Mouse (Mus musculus) neural tube, embryonic 12.5 days (tissue): Measurements from ENCODE around the gene Slfn14. TPM values are rescaled to one million over a fixed set of nuclear protein-coding genes. Genes with fewer than 3 reads are reported as not detected.
A peak's percentile ranks its signal among the peaks of the same experiment; 100 is the strongest.

Source experiments
- ATAC-seq: fragments of 200-750 bp; cut with Nextera tagmentation; 2 replicates; pipeline ENCODE4 v1.8.0; 2017; ENCODE audit warnings: low read depth, mild to moderate bottlenecking, moderate TSS enrichment, moderate library complexity; ENCODE audit not compliant: low FRiP score
- H3K27ac ChIP-seq: fragments of 300-500 bp; sonication (generic); 2 replicates; pipeline ENCODE4 v1.5.1; 2016
- H3K27me3 ChIP-seq: fragments of 300-500 bp; sonication (generic); replicated peaks from 2 replicates; pipeline ENCODE4 v1.6.1; 2016; ENCODE audit warnings: mild to moderate bottlenecking
- H3K36me3 ChIP-seq: fragments of 300-500 bp; sonication (generic); 2 replicates; pipeline ENCODE4 v1.6.1; 2016; ENCODE audit warnings: mild to moderate bottlenecking
- H3K4me1 ChIP-seq: fragments of 300-500 bp; sonication (generic); 2 replicates; pipeline ENCODE4 v1.6.1; 2016
- H3K4me2 ChIP-seq: fragments of 300-500 bp; sonication (generic); replicated peaks from 2 replicates; pipeline ENCODE4 v1.6.1; 2016; ENCODE audit warnings: mild to moderate bottlenecking
- H3K4me3 ChIP-seq: fragments of 300-500 bp; sonication (generic); 2 replicates; pipeline ENCODE4 v1.5.1; 2016
- H3K9ac ChIP-seq: fragments of 300-500 bp; sonication (generic); 2 replicates; pipeline ENCODE4 v1.6.1; 2016; ENCODE audit warnings: mild to moderate bottlenecking
- H3K9me3 ChIP-seq: fragments of 300-500 bp; sonication (generic); 2 replicates; pipeline ENCODE4 v1.6.1; 2016; ENCODE audit warnings: mild to moderate bottlenecking
- WGBS: fragments of 180-500 bp; shearing (Covaris S2); methylation state at CpG from one replicate; pipeline ENCODE4 v1.1.7; 2016; 5-methylcytosine and 5-hydroxymethylcytosine counted together
- polyA plus RNA-seq: library from polyadenylated mRNA; unstranded; fragments of >200 nt; fragmentation: Nextera tagmentation; extraction: Ambion mirVana; gene quantifications from 2 replicates; pipeline ENCODE4 v1.2.1, GENCODE M21; 2016

The Slfn14 gene
- polyA plus RNA-seq, 1 experiment from 2014 or later = 0.77 TPM

DNA sequence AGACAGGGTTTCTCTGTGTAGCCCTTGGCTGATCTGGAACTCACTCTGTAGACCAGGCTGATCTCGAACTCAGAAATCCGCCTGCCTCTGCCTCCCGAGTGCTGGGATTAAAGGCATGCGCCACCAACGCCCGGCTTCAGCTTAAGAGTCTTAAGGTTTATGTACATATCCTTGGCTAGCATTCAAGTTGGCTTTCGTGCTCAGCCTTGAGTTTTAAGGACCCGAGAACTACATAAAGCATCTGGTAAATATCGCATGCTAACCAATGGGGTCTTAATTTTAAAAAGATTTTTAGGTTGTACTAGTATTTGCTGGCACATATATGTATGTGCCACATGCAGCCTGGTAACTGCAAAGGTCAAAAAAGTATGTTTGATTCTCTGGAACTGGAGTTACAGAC lies 13.2 kb upstream of the Slfn14 start:
- no peak overlapping the region for H3K9ac ChIP-seq
- 95% methylated on average over 9 of the region's 9 CpGs for WGBS
- no peak overlapping the region for H3K4me2 ChIP-seq
- H3K4me3 ChIP-seq = no peak overlapping the region
- no peaks in the 10 kb centered on the region for H3K27me3 ChIP-seq
- H3K27ac ChIP-seq = no peak overlapping the region
- peaks cover 13% of the 10 kb centered on the region for H3K36me3 ChIP-seq
- peaks cover 28% of the 10 kb centered on the region for H3K4me1 ChIP-seq
- no peak for ATAC-seq
- no peaks in the 10 kb centered on the region for H3K9me3 ChIP-seq

- WGBS = 2% methylated on average over 56 of the region's 56 CpGs
- peak within 1 kb of the TSS; percentile 59 for H3K27ac ChIP-seq
- H3K4me1 ChIP-seq = peaks cover 24% of the 10 kb centered on the region
- H3K27me3 ChIP-seq = no peaks in the 10 kb centered on the region
- no peaks in the 10 kb centered on the region for H3K9me3 ChIP-seq
- H3K4me3 ChIP-seq = peak within 1 kb of the TSS; percentile 76
- ATAC-seq = peak; percentile 89
- peak within 1 kb of the TSS; percentile 79 for H3K9ac ChIP-seq
- H3K36me3 ChIP-seq = peaks cover 13% of the 10 kb centered on the region
- peak within 1 kb of the TSS; percentile 83 for H3K4me2 ChIP-seq
Measured at GRCm38 (mm10) chr11:83298225-83299195, 12.0 kb upstream of the Slfn14 start, which contains the start of gene Ap2b1. Gene Ap2b1, plus strand, starts transcription at chr11:83299024.

DNA sequence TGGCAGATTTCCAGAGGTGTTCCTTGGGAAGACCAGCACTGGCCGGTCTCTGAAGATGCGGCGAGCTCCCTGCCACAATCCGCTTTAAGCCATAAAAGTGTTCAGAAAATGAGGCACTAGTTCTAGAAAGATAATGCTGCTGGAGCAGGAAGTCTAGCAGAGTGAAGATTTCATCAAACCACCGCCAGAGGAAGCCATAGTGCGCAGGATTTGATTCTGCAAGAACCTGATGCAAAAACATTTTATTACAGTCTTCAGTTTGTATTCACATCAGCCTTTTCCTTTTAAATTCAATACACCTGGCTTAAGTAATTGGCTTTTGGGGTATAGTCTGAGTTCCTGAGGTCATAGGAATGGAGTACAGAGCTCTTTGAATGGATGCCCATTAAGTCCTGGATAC lies 11.3 kb upstream of the Slfn14 start:
- peak overlapping the region; percentile 83 for H3K4me2 ChIP-seq
- ATAC-seq = no peak
- no peaks in the 10 kb centered on the region for H3K27me3 ChIP-seq
- no peaks in the 10 kb centered on the region for H3K9me3 ChIP-seq
- peak overlapping the region; percentile 76 for H3K4me3 ChIP-seq
- H3K4me1 ChIP-seq = peaks cover 30% of the 10 kb centered on the region
- H3K27ac ChIP-seq = no peak overlapping the region
- 67% methylated on average over 6 of the region's 6 CpGs for WGBS
- peaks cover 13% of the 10 kb centered on the region for H3K36me3 ChIP-seq
- H3K9ac ChIP-seq = peak overlapping the region; percentile 79

- WGBS = 99% methylated on average over 2 of the region's 2 CpGs
- Histone ChIP-seq H3K9me3 (no peaks in the 10 kb centered on the region), H3K4me2 (no peak overlapping the region; the same call in 1 of the 2 replicates), H3K9ac (no peak overlapping the region), H3K27me3 (no peaks in the 10 kb centered on the region), H3K36me3 (peaks cover 13% of the 10 kb centered on the region), H3K27ac (no peak overlapping the region), H3K4me3 (no peak overlapping the region), H3K4me1 (peaks cover 35% of the 10 kb centered on the region)
- ATAC-seq = no peak
Measured at GRCm38 (mm10) chr11:83294133-83294532, 7.6 kb upstream of the Slfn14 start.

- peaks cover 33% of the 10 kb centered on the region for H3K4me1 ChIP-seq
- ATAC-seq = no peak
- 90% methylated on average over 1 of the region's 1 CpGs for WGBS
Measured at GRCm38 (mm10) chr11:83293182-83293581, 6.7 kb upstream of the Slfn14 start.

GRCm38 (mm10) chr11:83292251-83292587 lies 5.7 kb upstream of the Slfn14 start:
- Histone ChIP-seq H3K27ac (no peak overlapping the region), H3K27me3 (no peaks in the 10 kb centered on the region)

More at GRCm38 (mm10) chr11:83293182-83293581, 6.7 kb upstream of the Slfn14 start:
- Histone ChIP-seq H3K9me3 (no peaks in the 10 kb centered on the region), H3K9ac (peak overlapping the region; percentile 55; the same call in 1 of the 2 replicates), H3K27ac (no peak overlapping the region), H3K27me3 (no peaks in the 10 kb centered on the region), H3K4me3 (peak overlapping the region; percentile 51; the same call in 1 of the 2 replicates), H3K4me2 (peak overlapping the region; percentile 87), H3K36me3 (peaks cover 13% of the 10 kb centered on the region)

GRCm38 (mm10) chr11:83291375-83292250 lies 5.1 kb upstream of the Slfn14 start:
- under 1% methylated on average over 38 of the region's 38 CpGs for WGBS
- Histone ChIP-seq H3K27me3 (no peaks in the 10 kb centered on the region), H3K4me2 (peak overlapping the region; percentile 87), H3K9ac (peak overlapping the region; percentile 55), H3K4me3 (peak overlapping the region; percentile 51), H3K27ac (no peak overlapping the region), H3K36me3 (peaks cover 12% of the 10 kb centered on the region), H3K9me3 (no peaks in the 10 kb centered on the region), H3K4me1 (peaks cover 21% of the 10 kb centered on the region)
- peak; percentile 99 for ATAC-seq

More at GRCm38 (mm10) chr11:83292251-83292587, 5.7 kb upstream of the Slfn14 start:
- Histone ChIP-seq H3K9me3 (no peaks in the 10 kb centered on the region), H3K4me2 (peak overlapping the region; percentile 87), H3K9ac (peak overlapping the region; percentile 55), H3K4me1 (peaks cover 24% of the 10 kb centered on the region), H3K4me3 (peak overlapping the region; percentile 51), H3K36me3 (peaks cover 13% of the 10 kb centered on the region)
- 0 out of 2 replicates have a peak, but pooled peaks have one; percentile 23 for ATAC-seq
- 4% methylated on average over 5 of the region's 5 CpGs for WGBS

DNA sequence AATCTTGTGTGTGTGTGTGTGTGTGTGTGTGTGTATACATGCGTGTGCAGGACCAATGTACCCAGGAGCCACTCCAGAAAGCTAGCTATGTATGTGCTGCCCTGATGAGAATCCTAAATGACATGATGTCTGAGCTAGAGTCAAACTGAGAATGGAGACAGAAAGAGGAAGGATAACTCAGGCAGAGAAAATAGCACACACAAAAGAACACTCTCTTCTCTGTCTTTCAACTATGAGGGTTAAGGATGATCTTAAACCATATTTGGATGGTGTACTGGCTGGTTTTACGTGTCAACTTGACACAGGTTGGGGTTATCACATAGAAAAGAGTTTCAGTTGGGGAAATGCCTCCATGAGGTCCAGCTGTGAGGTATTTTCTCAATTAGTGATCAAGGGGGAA lies 3.1 kb upstream of the Slfn14 start:
- Histone ChIP-seq H3K4me2 (no peak overlapping the region), H3K9me3 (no peaks in the 10 kb centered on the region), H3K36me3 (no peaks in the 10 kb centered on the region; the same call in 1 of the 2 replicates), H3K4me1 (peaks cover 21% of the 10 kb centered on the region), H3K27ac (no peak overlapping the region), H3K4me3 (no peak overlapping the region), H3K9ac (no peak overlapping the region), H3K27me3 (no peaks in the 10 kb centered on the region)
- 92% methylated on average over 2 of the region's 2 CpGs for WGBS
- ATAC-seq = no peak

GRCm38 (mm10) chr11:83289036-83289435 lies 2.5 kb upstream of the Slfn14 start:
- Histone ChIP-seq H3K9me3 (no peaks in the 10 kb centered on the region), H3K4me1 (peaks cover 19% of the 10 kb centered on the region), H3K36me3 (no peaks in the 10 kb centered on the region), H3K27ac (no peak overlapping the region), H3K4me3 (no peak overlapping the region), H3K9ac (no peak overlapping the region), H3K27me3 (no peaks in the 10 kb centered on the region), H3K4me2 (no peak overlapping the region)
- WGBS = 92% methylated on average over 5 of the region's 5 CpGs
- ATAC-seq = no peak

- WGBS = 90% methylated on average over 4 of the region's 4 CpGs
Measured at GRCm38 (mm10) chr11:83285627-83286026, 899 bp downstream of the Slfn14 start.

GRCm38 (mm10) chr11:83282084-83282483 lies 4.4 kb downstream of the Slfn14 start:
- no peaks in the 10 kb centered on the region for H3K36me3 ChIP-seq
- H3K27ac ChIP-seq = no peak overlapping the region
- no peaks in the 10 kb centered on the region for H3K9me3 ChIP-seq
- peaks cover 5% of the 10 kb centered on the region; the same call in 1 of the 2 replicates for H3K4me1 ChIP-seq
- H3K4me2 ChIP-seq = no peak overlapping the region
- no peak overlapping the region for H3K4me3 ChIP-seq
- WGBS = 55% methylated on average over 2 of the region's 2 CpGs
- no peak overlapping the region for H3K9ac ChIP-seq
- H3K27me3 ChIP-seq = no peaks in the 10 kb centered on the region
- ATAC-seq = no peak

More at GRCm38 (mm10) chr11:83285627-83286026, 899 bp downstream of the Slfn14 start:
- Histone ChIP-seq H3K4me1 (no peaks in the 10 kb centered on the region), H3K27me3 (no peaks in the 10 kb centered on the region), H3K9me3 (no peaks in the 10 kb centered on the region), H3K4me3 (no peak overlapping the region), H3K9ac (no peak overlapping the region), H3K36me3 (no peaks in the 10 kb centered on the region), H3K27ac (no peak overlapping the region), H3K4me2 (no peak overlapping the region)
- ATAC-seq = no peak

GRCm38 (mm10) chr11:83279691-83280090 lies 6.8 kb downstream of the Slfn14 start:
- no peaks in the 10 kb centered on the region for H3K27me3 ChIP-seq
- H3K4me2 ChIP-seq = no peak overlapping the region
- H3K4me3 ChIP-seq = no peak overlapping the region
- no peak overlapping the region for H3K27ac ChIP-seq
- ATAC-seq = no peak
- no peak overlapping the region for H3K9ac ChIP-seq
- 83% methylated on average over 6 of the region's 6 CpGs for WGBS
- H3K9me3 ChIP-seq = no peaks in the 10 kb centered on the region
- peaks cover 5% of the 10 kb centered on the region; the same call in 1 of the 2 replicates for H3K4me1 ChIP-seq
- no peaks in the 10 kb centered on the region for H3K36me3 ChIP-seq
